In the genomic region with DNA sequence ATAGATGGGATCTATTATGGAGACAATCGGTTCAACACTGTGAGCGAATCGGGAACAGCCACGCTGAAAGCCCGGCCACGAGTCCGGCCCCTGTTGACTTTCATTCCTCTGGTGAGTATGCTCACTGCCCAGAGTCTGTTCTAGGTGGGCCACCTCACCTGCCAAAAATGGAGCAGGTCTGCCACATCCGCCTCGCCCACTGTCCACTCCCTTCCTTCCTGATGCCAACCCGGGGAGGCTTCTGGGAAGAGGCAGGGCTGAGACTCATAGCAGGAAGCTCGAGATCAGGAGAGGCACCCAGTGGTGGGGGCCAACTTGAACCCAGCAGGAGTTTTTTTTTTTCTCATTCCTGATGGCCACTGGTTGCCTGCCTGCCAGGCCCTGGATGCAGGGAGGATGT, we compare ENCODE assay signal across 28 mouse cellular contexts. TPM values are rescaled to one million over a fixed set of nuclear protein-coding genes. Genes with fewer than 3 reads are reported as not detected.
DNase-seq lines count a peak whose midpoint lies in the region; ATAC-seq and TF ChIP-seq lines count a peak whose summit lies in the region.
"Had no signal": no experiment of that assay in that cellular context is flagged by ENCODE, and none has a peak within 500 bp of the region (broad histone marks: within the 10 kb centered on the region; RNA-seq: fewer than 3 reads in every experiment).

No protein-coding gene starts in this region.

- no peak for ATAC-seq in heart, embryonic 13.5 days (ENCODE audit: extremely low read depth, insufficient number of reproducible peaks, low FRiP score, low TSS enrichment)
- ATAC-seq in intestine, embryonic 15.5 days = no peak
- no peak for ATAC-seq in intestine, postnatal 0 days
- ATAC-seq in intestine, embryonic 16.5 days = no peak
- ATAC-seq: activated CD4-positive, CD25-positive, alpha-beta regulatory T cell, adult 4 months; CD4-positive, CD25-positive, alpha-beta regulatory T cell, adult 4 months; forebrain, embryonic 14.5 days; hindbrain, embryonic 16.5 days had no signal

- peak overlapping the region; percentile 77 for H3K27ac ChIP-seq in heart, embryonic 13.5 days (replicated peaks)
- H3K27ac ChIP-seq in intestine, embryonic 15.5 days = peak overlapping the region; percentile 63
- H3K27ac ChIP-seq in intestine, postnatal 0 days (ENCODE audit: low read depth, low read length) = no peak overlapping the region
- H3K27ac ChIP-seq in intestine, embryonic 16.5 days (ENCODE audit: low read length) = peak overlapping the region; percentile 77
- H3K27ac ChIP-seq: embryonic facial prominence, embryonic 12.5 days had no signal

- peak overlapping the region; percentile 12; the same call in 1 of the 2 replicates for H3K9ac ChIP-seq in heart, embryonic 13.5 days
- no peak overlapping the region for H3K9ac ChIP-seq in intestine, embryonic 15.5 days
- no peak overlapping the region for H3K9ac ChIP-seq in intestine, postnatal 0 days (ENCODE audit: low read depth, low read length)
- H3K9ac ChIP-seq in intestine, embryonic 16.5 days (ENCODE audit: low read depth, low read length) = peak overlapping the region; percentile 37; the same call in 1 of the 2 replicates
- H3K9ac ChIP-seq: embryonic facial prominence, embryonic 12.5 days had no signal

- no peaks in the 10 kb centered on the region for H3K36me3 ChIP-seq in heart, embryonic 13.5 days
- H3K36me3 ChIP-seq in intestine, embryonic 15.5 days = no peaks in the 10 kb centered on the region
- peaks cover 5% of the 10 kb centered on the region; the same call in 1 of the 2 replicates for H3K36me3 ChIP-seq in intestine, postnatal 0 days (ENCODE audit: control insufficient read depth, insufficient read depth)
- H3K36me3 ChIP-seq in E14TG2a.4 (ENCODE audit: insufficient read depth, low read length) = no peaks in the 10 kb centered on the region
- H3K36me3 ChIP-seq in intestine, embryonic 16.5 days (ENCODE audit: control insufficient read depth, insufficient read depth, low read length) = no peaks in the 10 kb centered on the region
- H3K36me3 ChIP-seq: embryonic facial prominence, embryonic 12.5 days had no signal

- no peaks in the 10 kb centered on the region for H3K27me3 ChIP-seq in heart, embryonic 13.5 days (replicated peaks)
- H3K27me3 ChIP-seq in intestine, embryonic 15.5 days (replicated peaks) = no peaks in the 10 kb centered on the region
- no peaks in the 10 kb centered on the region for H3K27me3 ChIP-seq in intestine, postnatal 0 days (replicated peaks; ENCODE audit: control insufficient read depth, insufficient read depth, low read length)
- no peaks in the 10 kb centered on the region; the same call in 1 of the 2 replicates for H3K27me3 ChIP-seq in E14TG2a.4 (ENCODE audit: insufficient read depth, low read length)
- H3K27me3 ChIP-seq in intestine, embryonic 16.5 days (replicated peaks; ENCODE audit: control insufficient read depth, insufficient read depth, low read length) = no peaks in the 10 kb centered on the region
- H3K27me3 ChIP-seq: embryonic facial prominence, embryonic 12.5 days had no signal

- no peak for DNase-seq in heart, postnatal 25 days (ENCODE audit: low spot score)
- no peak for DNase-seq in adrenal gland, adult 18-20 months (ENCODE audit: low spot score in 2 of 2)
- no peak for DNase-seq in ovary, postnatal 14 days (ENCODE audit: low spot score)
- DNase-seq: adrenal gland, adult 8-10 months; cerebellum, adult 8-10 months; embryo, embryonic 11 days; gastrocnemius, postnatal 14 days; kidney, adult 9 months; kidney, postnatal 10 days; layer of hippocampus, postnatal 36 days; lung, adult 18-20 months; lung, postnatal 10 days; midbrain, embryonic 14.5 days; retina, postnatal 1 day; right cerebral cortex, postnatal 14 days had no signal

- peaks cover 85% of the 10 kb centered on the region for H3K4me1 ChIP-seq in heart, embryonic 13.5 days
- peaks cover 52% of the 10 kb centered on the region for H3K4me1 ChIP-seq in intestine, embryonic 15.5 days (replicated peaks)
- H3K4me1 ChIP-seq in intestine, postnatal 0 days (replicated peaks; ENCODE audit: control insufficient read depth, insufficient read depth, low read length) = peaks cover 26% of the 10 kb centered on the region
- peaks cover 78% of the 10 kb centered on the region for H3K4me1 ChIP-seq in E14TG2a.4 (replicated peaks; ENCODE audit: low read depth, low read length)
- peaks cover 58% of the 10 kb centered on the region for H3K4me1 ChIP-seq in intestine, embryonic 16.5 days (ENCODE audit: control insufficient read depth, insufficient read depth, low read length)

- H3K4me2 ChIP-seq in heart, embryonic 13.5 days = 0 out of 2 replicates have a peak overlapping the region, but pooled peaks have one; percentile 11
- H3K4me2 ChIP-seq in intestine, embryonic 15.5 days (replicated peaks) = no peak overlapping the region
- H3K4me2 ChIP-seq in intestine, postnatal 0 days (replicated peaks; ENCODE audit: low read depth) = no peak overlapping the region
- no peak overlapping the region for H3K4me2 ChIP-seq in intestine, embryonic 16.5 days (ENCODE audit: low read depth, low read length)
- H3K4me2 ChIP-seq: embryonic facial prominence, embryonic 12.5 days had no signal

- no peaks in the 10 kb centered on the region for H3K9me3 ChIP-seq in heart, embryonic 13.5 days
- H3K9me3 ChIP-seq in intestine, embryonic 15.5 days = no peaks in the 10 kb centered on the region
- H3K9me3 ChIP-seq in intestine, postnatal 0 days (ENCODE audit: control insufficient read depth) = no peaks in the 10 kb centered on the region
- no peaks in the 10 kb centered on the region for H3K9me3 ChIP-seq in E14TG2a.4 (ENCODE audit: low read length)
- no peaks in the 10 kb centered on the region for H3K9me3 ChIP-seq in intestine, embryonic 16.5 days (ENCODE audit: control insufficient read depth, low read length)
- H3K9me3 ChIP-seq: embryonic facial prominence, embryonic 12.5 days had no signal

- TF ChIP-seq CTCF in intestine, postnatal 0 days (IDR thresholded peaks at IDR 0.05; ENCODE audit: low read depth) = no peak
- no peak for TF ChIP-seq CTCF in E14TG2a.4 (conservative IDR thresholded peaks at IDR 0.05; ENCODE audit: low read length)

- intact Hi-C loops in heart, postnatal 25 days (cut with DNase I) = no loop called here

- no peak overlapping the region for H3K4me3 ChIP-seq in heart, embryonic 13.5 days
- H3K4me3 ChIP-seq in intestine, embryonic 15.5 days (replicated peaks) = no peak overlapping the region
- no peak overlapping the region for H3K4me3 ChIP-seq in intestine, postnatal 0 days (ENCODE audit: low read depth, low read length)
- H3K4me3 ChIP-seq in E14TG2a.4 (replicated peaks; ENCODE audit: low read length) = peak overlapping the region; percentile 59
- no peak overlapping the region for H3K4me3 ChIP-seq in intestine, embryonic 16.5 days (ENCODE audit: low read length)
- H3K4me3 ChIP-seq: embryonic facial prominence, embryonic 12.5 days had no signal

- 73% methylated on average over 11 of the region's 11 CpGs for WGBS in heart, embryonic 13.5 days
- WGBS in intestine, embryonic 15.5 days = 82% methylated on average over 11 of the region's 11 CpGs
- WGBS in intestine, postnatal 0 days = 64% methylated on average over 11 of the region's 11 CpGs
- 80% methylated on average over 11 of the region's 11 CpGs for WGBS in intestine, embryonic 16.5 days

RNA-seq across cellular contexts. Expression of a gene that starts 9.4 kb away (rescaled TPM):
- polyA plus RNA-seq in heart, embryonic 13.5 days (2015; fragmentation: Nextera tagmentation; extraction: Ambion mirVana) = 0.66 and 0.99 TPM in 2 replicates
- total RNA-seq in heart, postnatal 25 days (2021) = not detected
- 0.28 and 0.38 TPM in 2 replicates for polyA plus RNA-seq in intestine, embryonic 15.5 days (2015; fragmentation: Nextera tagmentation; extraction: Ambion mirVana)
- polyA plus RNA-seq in intestine, postnatal 0 days (2015; fragmentation: Nextera tagmentation; extraction: Ambion mirVana) = 0.35 and 0.77 TPM in 2 replicates
- 0.17 and 0.45 TPM in 2 replicates for polyA plus RNA-seq in intestine, embryonic 16.5 days (2015; fragmentation: Nextera tagmentation; extraction: Ambion mirVana)
- total RNA-seq in adrenal gland, adult 18-20 months (2021) = not detected
- total RNA-seq: gastrocnemius, postnatal 14 days; granulocyte monocyte progenitor cell, adult 5-6 weeks; layer of hippocampus, postnatal 36 days; monocyte, adult 5-6 weeks had no signal
- polyA plus RNA-seq: activated CD4-positive, CD25-positive, alpha-beta regulatory T cell, adult 4 months; CD4-positive, CD25-positive, alpha-beta regulatory T cell, adult 4 months had no signal

RNA-seq across cellular contexts. Expression of a gene that starts 10.1 kb away (rescaled TPM):
- 0.82 and 1.2 TPM in 2 replicates for polyA plus RNA-seq in heart, embryonic 13.5 days (2015; fragmentation: Nextera tagmentation; extraction: Ambion mirVana)
- total RNA-seq in heart, postnatal 25 days (2021) = 1 to 10 TPM in 1 of 2 experiments, under 1 TPM in 1; 0.96 to 2.0 TPM
- 3.1 and 3.7 TPM in 2 replicates for polyA plus RNA-seq in intestine, embryonic 15.5 days (2015; fragmentation: Nextera tagmentation; extraction: Ambion mirVana)
- polyA plus RNA-seq in intestine, postnatal 0 days (2015; fragmentation: Nextera tagmentation; extraction: Ambion mirVana) = 6.1 and 7.7 TPM in 2 replicates
- polyA plus RNA-seq in intestine, embryonic 16.5 days (2015; fragmentation: Nextera tagmentation; extraction: Ambion mirVana) = 3.7 and 4.6 TPM in 2 replicates
- under 1 TPM; 0.66 to 0.77 TPM for total RNA-seq in adrenal gland, adult 18-20 months (2021)
- total RNA-seq: monocyte, adult 5-6 weeks had no signal
- polyA plus RNA-seq: CD4-positive, CD25-positive, alpha-beta regulatory T cell, adult 4 months; neural tube, embryonic 14.5 days had no signal

RNA-seq across cellular contexts. Expression of a gene that starts 46.2 kb away (rescaled TPM):
- polyA plus RNA-seq in heart, embryonic 13.5 days (2015; fragmentation: Nextera tagmentation; extraction: Ambion mirVana) = 2.1 and 2.8 TPM in 2 replicates
- under 1 TPM in 1 of 2 experiments, not detected in 1; 0.39 TPM for total RNA-seq in heart, postnatal 25 days (2021)
- polyA plus RNA-seq in intestine, embryonic 15.5 days (2015; fragmentation: Nextera tagmentation; extraction: Ambion mirVana) = 2.0 and 2.3 TPM in 2 replicates
- 2.7 and 3.3 TPM in 2 replicates for polyA plus RNA-seq in intestine, postnatal 0 days (2015; fragmentation: Nextera tagmentation; extraction: Ambion mirVana)
- polyA plus RNA-seq in intestine, embryonic 16.5 days (2015; fragmentation: Nextera tagmentation; extraction: Ambion mirVana) = 2.3 and 2.4 TPM in 2 replicates
- total RNA-seq in adrenal gland, adult 18-20 months (2021) = 1 to 10 TPM; 1.9 to 3.1 TPM
- total RNA-seq: layer of hippocampus, postnatal 36 days had no signal
- polyA plus RNA-seq: activated CD4-positive, CD25-positive, alpha-beta regulatory T cell, adult 4 months; CD4-positive, CD25-positive, alpha-beta regulatory T cell, adult 4 months had no signal

RNA-seq across cellular contexts. Expression of a gene that starts 55.5 kb away (rescaled TPM):
- 18.4 and 19.4 TPM in 2 replicates for polyA plus RNA-seq in heart, embryonic 13.5 days (2015; fragmentation: Nextera tagmentation; extraction: Ambion mirVana)
- total RNA-seq in heart, postnatal 25 days (2021) = 10 to 100 TPM in 1 of 2 experiments, 1 to 10 TPM in 1; 10.0 to 11.4 TPM
- 20.4 and 21.9 TPM in 2 replicates for polyA plus RNA-seq in intestine, embryonic 15.5 days (2015; fragmentation: Nextera tagmentation; extraction: Ambion mirVana)
- polyA plus RNA-seq in intestine, postnatal 0 days (2015; fragmentation: Nextera tagmentation; extraction: Ambion mirVana) = 8.3 and 9.2 TPM in 2 replicates
- 19.1 and 20.4 TPM in 2 replicates for polyA plus RNA-seq in intestine, embryonic 16.5 days (2015; fragmentation: Nextera tagmentation; extraction: Ambion mirVana)
- 10 to 100 TPM; 16.4 to 19.9 TPM for total RNA-seq in adrenal gland, adult 18-20 months (2021)

RNA-seq across cellular contexts. Expression of a gene that starts 58.3 kb away (rescaled TPM):
- polyA plus RNA-seq in heart, embryonic 13.5 days (2015; fragmentation: Nextera tagmentation; extraction: Ambion mirVana) = 451 and 478 TPM in 2 replicates
- 10 to 100 TPM; 75.6 to 87.9 TPM for total RNA-seq in heart, postnatal 25 days (2021)
- polyA plus RNA-seq in intestine, embryonic 15.5 days (2015; fragmentation: Nextera tagmentation; extraction: Ambion mirVana) = 394 and 407 TPM in 2 replicates
- polyA plus RNA-seq in intestine, postnatal 0 days (2015; fragmentation: Nextera tagmentation; extraction: Ambion mirVana) = 175 and 180 TPM in 2 replicates
- 371 and 393 TPM in 2 replicates for polyA plus RNA-seq in intestine, embryonic 16.5 days (2015; fragmentation: Nextera tagmentation; extraction: Ambion mirVana)
- 100 to 1,000 TPM; 328 to 506 TPM for total RNA-seq in adrenal gland, adult 18-20 months (2021)

Comparison
In these comparisons a context has a peak if more than half of its experiments do, and no peak if none do; other contexts are left out.
1. H3K9ac ChIP-seq: peak in heart, embryonic 13.5 days (single experiment) and intestine, embryonic 16.5 days (single experiment); none in intestine, embryonic 15.5 days (single experiment) and intestine, postnatal 0 days (single experiment).